Mouse (Mus musculus): ENCODE measurements at regions not wholly inside any gene's neighbourhood (a gene's known extent, or its start where the extent isn't known, plus 50 kb on each side); places are given as distances from the start of the nearest gene placed in this dataset.

DNA sequence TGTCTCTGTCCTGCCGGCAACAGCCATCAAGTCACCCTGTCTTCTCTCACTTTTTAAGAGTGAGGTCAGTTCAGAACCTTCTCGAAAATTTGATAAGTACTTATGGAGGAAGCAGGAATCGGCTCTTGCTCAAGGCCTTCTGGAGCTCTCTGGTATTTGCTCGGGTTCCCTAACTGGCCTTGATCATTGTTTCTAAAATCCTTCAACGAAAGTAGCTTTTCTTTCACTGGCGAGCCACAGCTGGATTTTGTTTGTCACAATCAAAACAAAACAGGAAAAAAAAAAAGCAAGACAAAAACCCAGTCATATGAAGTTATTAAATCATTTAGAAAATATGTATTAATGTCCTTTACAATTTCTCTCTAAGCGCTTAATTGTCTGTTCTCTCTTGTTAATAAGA lies 156.6 kb upstream of the Tex13c2 start:
- DNase-seq (ENCODE audit: low spot score), result no peak

DNA sequence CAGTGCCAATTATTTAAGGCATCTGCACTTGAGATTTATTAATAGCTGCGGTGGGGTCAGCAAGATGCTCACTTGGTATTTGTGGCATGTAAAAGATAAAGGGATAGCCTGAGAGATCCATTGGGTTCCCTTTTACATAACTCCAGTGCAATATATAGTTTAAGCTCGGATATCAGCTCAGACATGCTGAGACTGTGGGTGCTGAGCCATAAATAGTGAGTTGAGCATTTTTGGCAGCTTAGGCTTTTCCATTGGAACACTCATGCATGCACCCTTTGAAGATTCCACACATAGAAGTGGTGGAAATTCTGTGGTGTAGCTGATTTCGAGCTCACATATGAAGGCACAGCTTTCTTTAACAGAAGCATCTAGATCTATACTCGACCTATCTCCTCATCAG lies 155.9 kb upstream of the Tex13c2 start:
- DNase-seq (ENCODE audit: low spot score), result no peak

DNA sequence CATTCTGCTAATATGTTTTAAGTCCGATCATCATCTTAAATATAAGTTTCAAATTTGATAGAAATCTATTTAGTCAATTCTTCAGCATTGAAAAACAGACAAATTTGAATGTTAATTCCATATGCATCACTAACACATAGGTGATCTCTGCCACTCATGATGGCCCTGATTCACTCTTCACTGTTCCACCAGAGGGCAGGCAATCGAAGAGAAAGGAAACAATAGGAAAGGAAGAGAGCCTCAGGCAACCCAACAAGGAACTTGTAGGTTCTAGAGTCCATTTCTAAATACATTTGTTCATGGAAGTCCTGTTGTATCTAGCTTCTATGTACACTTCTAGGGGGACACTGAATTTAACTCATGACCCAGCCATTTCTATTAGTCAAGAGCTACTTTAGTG lies 154.7 kb upstream of the Tex13c2 start:
- no peak for DNase-seq (ENCODE audit: low spot score)

DNA sequence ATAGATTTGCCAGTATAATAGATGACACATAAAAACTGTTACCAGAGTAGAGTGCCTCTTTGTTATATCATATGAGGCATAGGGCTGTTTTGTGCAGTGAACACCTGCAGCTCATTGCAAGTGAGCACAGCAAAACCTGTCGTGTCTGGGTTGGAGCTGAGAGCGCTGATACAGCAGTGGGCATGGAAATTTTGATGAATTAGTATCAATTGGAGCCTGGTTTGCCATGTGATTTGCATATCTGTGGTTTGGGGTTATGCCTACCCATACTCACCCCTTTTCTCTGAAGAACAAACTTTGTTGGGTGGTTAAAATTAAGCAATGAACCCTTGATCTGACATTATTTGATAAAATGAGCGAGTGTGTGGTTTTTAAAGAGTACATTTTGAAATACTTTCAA lies 152.7 kb upstream of the Tex13c2 start:
- no peak for DNase-seq (ENCODE audit: low spot score)

DNA sequence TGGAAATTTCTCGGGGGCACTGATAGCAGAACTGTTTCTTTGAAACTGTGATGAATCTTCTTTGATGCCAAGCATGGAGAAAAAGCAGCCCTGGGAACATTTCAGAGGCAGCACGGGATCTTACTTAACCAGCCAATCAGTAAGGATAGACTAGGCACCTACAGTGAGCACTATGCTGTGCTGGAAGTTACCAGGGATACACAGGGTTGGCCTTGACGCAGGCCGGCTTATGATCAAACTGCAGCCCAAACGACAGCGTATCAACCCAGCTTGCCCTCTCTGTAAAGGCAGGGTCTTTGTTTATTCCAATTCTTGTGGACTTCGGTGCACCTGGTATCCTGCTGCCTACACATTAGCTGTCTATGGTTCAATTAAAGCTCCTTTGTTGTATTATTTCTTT lies 147.1 kb upstream of the Tex13c2 start:
- DNase-seq (ENCODE audit: low spot score), result no peak

DNA sequence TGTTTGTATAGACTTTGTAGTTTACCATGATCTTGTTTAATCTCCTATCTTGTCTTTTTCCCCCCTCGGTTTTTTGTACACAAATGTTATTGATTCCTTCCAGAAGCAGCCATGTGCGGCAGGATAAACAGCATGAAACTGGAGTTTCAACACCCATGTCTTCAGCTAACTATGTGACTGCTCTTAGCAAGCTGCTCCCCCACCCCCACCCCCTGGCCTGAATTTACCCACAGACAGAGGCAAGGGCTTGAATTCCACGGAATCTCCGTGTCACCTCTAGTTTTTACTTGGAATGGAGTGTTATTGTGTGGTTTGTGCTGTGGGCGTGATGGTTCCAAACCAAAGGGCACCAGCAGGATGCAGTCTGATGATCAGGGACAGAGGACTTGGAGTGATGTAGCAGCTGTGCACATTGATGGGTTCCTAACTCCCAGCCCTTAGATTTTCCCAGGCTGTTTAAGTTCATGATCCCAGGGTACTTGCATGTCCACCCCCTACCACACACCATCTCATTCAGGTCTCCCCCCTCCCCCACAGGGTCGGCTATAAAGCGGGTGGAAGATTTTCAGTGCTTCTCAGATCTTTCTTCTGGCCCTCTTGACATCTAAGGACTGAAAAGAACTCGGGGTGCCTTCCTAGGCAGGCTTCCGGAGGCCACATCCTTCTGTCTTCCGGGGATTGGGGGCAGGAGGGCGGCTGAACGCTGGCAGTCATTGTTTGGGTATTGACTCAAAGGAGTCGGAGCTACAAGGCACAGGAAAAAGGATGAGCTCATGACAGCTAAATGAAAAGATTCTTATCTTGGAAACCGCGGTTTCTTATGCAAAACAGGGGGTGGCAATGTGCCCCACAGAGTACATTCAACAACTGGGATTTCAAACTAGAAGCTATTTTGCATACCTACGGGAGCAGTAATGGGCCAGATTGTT lies 146.3 kb upstream of the Tex13c2 start:
- peak; percentile 64 for DNase-seq (ENCODE audit: low spot score)

DNA sequence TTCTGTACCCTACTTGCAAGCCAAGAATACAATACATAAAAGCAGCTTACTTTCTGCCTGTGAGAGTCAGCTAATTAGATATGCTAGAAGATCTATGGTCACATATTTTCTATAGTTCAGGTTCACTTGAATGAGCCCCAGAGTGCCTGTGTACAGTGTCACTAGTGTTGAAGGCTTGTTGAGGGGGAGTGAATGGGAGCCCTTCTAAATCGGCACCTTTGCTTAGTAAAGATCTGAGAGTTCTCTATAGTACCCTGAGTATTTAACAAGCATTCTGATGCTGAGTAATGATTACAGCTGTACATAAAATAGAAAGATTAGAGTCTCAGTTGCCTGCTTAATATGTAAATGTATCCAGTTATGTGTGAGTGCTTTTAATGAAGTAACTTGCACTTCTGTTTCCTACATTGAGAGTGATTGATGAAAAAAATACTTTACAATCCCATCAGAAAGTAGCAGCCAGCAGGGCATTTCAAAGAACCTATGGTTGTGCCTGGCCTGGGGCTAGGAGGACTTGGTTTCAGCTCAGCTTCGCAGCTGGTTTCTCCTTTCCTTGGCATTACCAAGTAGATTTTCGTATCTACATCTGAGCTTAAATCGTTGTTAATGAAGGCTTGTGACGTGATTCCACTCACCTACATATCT lies 136.8 kb upstream of the Tex13c2 start:
- no peak for DNase-seq (ENCODE audit: low spot score)

DNA sequence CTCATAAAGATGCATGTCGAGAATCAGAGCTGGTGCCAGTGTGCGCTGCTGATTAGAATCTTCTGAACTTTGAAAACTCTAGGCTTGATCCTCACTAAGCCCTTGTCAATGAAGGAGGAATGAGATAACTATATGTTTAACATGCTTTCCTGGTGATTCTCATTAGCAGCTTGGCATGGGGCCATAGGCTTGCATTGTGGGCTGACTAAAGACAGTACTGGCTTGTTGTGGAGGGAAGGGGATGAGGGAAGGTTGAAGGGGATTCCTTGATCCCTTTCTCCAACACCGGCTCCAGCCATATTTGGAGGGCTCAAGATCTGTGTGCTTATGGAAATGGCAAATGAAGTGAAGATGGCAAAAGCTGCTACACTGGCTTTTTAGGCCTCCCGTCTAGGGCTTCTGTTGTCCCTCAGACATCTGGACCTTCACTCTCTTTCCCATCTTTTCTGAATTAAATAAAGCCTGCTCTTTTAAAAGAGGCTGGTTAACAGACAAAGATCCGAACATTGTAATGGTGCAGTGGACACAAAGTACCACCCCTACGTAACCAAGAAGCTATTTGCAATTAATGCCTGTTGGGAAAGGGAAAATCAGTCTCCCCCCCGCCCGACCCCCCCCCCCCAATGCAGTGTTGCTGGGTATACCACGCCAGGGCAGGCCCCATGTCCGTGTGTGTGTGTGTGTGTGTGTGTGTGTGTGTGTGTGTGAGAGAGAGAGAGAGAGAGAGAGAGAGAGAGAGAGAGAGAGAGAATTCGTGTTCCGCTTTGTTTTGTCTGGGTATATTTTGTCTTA lies 129.9 kb upstream of the Tex13c2 start:
- no peak for DNase-seq (ENCODE audit: low spot score)

DNA sequence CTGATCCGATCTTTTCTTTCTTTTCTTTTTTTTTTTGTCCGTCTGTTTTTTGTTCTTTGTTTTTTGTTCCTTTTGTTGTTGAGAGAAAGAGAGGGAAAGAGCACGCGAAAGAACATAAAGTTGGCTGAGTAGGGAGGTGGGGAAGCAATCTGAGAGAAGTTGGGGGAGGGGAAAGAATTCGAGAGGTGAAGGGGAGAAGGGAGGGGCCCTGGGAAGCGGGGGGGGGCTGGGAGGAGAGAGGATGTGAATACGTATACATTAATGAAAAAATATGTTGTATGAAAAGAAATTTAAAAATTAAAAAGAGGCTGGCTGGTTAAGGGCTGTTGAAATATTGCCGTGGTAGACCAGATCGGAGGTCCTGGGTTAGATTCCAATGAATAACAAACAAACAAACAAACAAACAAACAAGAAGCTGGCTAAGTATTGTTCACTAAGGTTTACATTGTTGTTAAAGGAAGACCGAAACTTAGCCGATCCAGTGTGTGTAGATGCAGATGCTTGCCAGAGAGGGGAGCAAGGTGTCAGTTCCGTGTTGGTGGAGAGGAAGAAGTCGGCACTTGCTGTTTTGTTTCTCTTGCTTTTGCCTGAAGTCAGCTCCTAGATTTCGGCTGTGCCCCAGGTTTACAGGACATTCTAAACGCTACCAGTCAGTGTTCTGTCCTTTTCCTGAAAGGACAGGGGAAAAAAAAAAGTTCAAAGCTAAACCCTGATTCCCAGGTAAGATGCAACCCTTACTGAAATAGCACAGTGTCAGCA lies 129.1 kb upstream of the Tex13c2 start:
- DNase-seq (ENCODE audit: low spot score), result peak; percentile 58

DNA sequence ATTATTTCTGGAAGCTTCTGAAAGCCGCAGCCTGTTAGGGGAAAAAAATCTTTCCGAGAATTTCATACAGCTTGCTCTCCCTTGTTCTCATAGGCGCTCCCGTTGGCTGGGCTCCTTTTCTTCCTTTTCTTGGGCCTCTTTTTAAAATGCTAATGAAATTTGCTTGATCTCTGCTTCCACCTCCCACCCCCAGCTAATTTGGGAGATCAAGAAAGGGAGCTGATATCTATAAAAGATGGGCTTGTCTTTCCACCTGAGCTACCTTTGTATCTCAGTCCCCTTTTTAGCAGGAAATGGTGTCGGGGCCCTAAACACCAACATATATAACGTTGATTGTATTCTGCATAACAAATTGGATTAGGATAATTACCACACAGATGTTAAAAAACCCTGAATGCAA lies 128.5 kb upstream of the Tex13c2 start:
- DNase-seq (ENCODE audit: low spot score), result peak; percentile 42

DNA sequence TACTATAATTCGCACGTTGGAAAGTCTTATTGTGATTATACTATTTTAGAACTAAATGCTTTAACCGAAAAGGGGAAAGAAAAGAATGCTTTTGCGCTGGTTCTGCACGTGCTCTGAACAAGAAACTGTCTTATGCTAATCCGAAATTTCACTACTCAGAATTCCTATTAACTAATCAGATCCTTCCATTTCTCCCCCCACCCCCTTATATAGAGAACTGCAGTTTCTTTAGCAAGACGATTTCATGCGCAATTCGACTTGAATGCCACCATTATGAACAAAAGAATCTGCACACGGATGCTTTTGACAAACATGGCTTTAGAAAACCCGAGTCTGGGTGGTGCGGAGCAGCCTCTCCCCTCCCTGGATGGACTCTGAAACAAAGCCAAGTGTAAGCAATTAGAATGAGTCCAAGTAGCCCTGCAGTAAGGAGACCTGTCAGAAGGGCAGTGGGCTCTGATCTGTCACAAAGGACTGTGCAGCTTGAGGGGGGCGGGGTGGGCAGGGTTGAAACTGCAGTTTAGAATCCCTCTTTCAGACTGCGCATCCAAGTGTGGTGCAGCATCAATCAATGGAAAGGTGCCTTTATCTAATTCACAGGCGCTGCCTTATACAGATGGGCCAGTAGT lies 128.0 kb upstream of the Tex13c2 start:
- peak; percentile 70 for DNase-seq (ENCODE audit: low spot score)

DNA sequence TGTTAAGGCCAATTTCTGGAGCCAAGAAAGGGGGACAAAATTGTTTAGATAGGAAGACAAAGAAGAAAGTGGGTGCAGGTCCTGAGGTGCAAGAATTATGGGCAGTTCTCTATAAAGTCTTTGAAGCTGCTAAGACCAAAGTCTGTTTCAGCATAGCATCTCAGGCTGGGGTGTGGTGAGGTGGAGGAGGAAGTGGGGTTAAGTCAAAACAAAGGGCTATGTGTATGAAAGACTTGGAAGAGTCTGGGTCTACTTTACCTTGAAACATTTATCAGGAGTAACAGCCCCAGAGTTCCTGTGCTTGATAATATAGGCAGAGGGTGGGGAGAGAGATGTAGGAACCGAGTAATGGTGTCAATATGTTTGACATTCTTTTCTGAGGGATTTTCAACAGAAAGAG lies 125.4 kb upstream of the Tex13c2 start:
- no peak for DNase-seq (ENCODE audit: low spot score)

DNA sequence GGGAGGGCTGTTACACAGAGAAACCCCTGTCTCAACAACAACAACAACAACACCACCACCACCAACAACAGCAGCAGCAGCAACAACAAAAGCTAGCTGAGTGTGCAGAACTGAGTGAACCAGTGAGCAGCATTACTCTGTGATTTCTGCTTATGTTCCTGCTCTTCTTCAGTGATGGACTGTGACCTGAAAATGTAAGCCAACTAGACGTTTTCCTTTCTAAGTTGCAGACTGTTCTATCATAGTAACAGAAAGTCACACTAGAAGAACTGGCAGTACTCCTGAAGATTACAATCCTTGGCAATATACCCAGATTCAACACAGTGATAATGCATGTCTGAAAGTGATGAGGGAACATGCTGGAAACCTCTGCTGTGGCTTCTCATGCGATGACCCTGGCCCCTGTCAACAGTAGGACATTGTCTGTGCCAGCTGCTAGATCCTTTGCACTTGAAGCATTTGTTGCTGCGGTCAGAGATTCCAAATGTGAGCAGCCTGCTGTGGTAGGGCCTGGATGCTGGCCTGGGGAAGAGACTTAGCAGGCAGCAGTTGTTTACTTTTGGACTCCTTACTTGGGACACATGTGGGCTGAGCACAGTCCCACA lies 115.6 kb upstream of the Tex13c2 start:
- DNase-seq (ENCODE audit: low spot score), result no peak

DNA sequence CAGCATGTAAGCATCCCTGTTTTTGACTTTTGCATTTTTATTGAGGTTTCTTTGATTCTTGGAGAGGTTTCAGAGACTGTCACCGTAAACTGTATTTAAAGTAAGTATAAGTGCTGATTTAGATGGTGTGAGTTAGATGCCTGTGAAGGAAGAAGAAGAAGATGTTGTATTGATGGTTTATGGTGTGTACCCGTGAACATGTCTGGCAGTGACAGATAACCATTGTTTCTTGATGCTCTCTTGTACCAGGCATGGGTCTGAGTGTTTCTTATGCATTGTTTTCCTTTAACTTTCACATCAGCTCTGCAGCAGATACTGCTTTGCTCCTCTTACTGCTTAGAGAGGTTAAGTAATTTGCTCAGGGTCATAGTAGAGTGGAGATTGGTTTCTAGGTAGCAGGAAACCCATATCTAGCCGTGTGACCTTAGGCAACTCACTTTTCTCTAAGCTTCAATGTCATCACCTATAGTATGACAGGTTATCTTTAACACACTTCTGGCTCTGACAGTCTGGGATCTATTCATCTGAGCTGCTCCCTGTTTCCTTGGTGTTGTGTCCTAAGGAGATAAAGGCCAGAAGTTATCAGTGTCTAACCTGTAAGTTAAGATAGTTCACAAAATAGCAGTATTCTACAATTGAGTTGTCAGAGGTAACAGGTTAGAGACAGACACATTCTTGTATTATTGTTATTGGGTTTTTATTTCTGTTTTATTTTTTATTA lies 95.5 kb upstream of the Tex13c2 start:
- DNase-seq (ENCODE audit: low spot score), result no peak

DNA sequence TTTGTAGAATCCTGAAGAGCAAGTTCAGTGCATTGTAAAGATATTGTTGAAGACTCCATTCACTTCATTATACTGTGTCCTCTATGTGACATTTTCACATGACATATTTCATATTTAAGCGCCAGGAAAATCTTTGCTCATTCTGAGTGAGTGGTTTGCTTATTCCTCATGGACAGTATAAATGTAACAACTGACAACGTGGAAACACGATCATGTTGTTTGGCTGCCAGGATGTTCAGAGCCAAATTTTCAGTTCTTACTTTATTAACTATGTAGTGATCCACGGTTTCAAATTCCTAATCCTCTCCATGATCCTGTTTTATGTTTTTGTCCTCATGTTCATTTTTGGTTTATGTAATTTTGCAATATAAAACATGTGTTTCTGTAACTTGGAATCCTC lies 93.0 kb upstream of the Tex13c2 start:
- no peak for DNase-seq (ENCODE audit: low spot score)

DNA sequence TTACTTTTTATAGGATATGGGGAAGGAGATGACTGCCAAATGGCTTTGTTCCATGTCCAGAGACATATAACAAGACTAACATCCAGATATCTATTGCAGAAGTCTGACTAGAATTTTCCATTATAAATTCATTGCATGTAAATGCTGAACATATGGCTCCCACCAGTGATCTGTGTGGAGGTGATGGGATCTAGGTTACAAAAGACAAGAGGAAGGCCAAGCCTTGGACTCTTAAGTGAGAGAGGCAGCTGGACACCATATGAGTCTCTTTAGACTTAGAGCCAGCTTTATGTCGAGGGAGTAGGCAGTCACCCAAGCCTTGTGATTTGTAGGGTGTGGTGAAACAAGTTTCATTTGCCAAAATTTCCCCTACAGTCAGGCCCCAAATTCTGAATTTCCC lies 90.7 kb upstream of the Tex13c2 start:
- DNase-seq (ENCODE audit: low spot score), result no peak

DNA sequence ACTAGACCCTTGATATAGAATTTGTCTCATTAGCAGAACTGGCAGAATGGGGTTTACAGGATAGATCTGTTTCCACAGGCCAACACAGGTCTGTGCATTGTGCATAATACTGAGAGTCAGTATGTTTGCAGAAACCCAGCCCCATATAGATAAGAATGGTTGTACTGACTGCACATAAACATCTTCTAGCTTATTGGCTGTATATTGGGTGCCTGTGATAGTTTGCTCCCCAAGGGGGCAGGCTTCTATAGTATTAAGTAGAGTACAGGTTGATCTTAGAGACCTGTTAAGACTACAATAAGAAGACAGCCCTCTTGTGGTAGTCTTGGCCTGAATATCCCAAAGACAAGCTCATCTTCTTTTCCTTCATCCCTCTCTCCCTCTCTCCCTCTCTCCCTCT lies 90.1 kb upstream of the Tex13c2 start:
- DNase-seq (ENCODE audit: low spot score), result no peak

DNA sequence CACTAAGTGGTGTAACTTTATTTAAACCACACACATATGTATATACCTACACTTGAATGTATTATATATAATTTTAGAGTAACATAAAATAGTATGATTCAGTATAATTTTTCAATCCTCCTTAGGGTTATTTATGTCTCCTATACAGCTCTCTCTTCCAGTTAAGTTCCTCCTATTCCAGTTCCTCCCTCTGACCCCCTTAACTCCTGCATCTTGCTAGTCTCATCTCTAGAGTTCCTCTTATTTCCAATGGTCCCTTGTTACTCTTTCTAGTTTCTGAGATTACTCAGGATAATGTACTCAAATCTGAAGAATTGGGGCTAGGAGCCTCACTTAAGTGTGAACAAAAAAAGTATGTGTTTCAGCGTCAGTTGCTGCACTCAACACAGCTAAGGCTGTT lies 88.4 kb upstream of the Tex13c2 start:
- DNase-seq (ENCODE audit: low spot score), result no peak

DNA sequence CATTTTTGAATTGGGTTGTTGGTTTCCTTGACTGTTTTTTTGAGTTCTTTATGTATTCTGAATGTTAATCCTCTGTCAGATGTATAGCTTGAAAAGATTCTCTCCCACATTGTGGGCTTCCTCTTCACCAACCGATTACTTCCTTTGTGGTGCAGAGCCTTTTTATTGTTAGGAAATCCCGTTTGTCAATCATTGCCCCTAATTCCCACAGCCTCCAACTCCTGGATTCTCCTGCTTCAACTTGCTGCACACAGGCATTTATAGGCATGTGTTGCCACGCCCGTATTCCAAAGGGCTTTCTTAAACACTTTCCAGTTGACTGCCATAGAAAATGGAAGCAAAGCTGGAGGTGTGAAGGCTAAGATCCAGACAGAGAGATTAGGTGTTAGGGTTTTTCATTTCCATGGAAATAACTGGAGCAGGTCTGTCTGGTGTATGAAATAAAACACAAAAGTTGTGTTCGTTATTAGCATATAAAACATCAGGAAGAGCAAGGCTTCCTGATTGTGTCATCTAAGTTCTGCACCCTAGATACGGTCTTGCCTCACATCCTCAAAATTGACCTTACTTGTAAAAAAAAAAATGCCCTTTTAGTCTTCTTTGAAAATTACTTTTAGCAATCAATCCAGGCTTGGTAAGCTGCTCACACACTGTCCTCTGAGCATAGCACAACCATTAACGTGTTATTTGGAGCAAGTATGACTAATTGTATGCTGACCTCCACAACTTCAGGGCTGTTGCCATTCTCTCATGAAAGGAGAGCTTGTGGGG lies 87.7 kb upstream of the Tex13c2 start:
- peak; percentile 7 for DNase-seq (ENCODE audit: low spot score)

DNA sequence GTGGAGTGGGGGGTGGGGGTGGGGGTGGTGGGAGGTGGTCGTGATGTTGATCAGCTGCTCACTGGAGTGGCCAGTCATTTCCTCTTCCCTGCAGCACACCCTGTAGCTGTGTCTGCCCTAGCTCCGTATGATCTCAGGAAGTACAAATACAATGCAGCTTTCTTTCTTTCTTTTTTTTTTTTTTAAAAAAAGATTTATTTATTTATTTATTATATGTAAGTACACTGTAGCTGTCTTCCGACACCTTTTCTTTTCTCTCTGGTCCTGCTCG lies 87.2 kb upstream of the Tex13c2 start:
- DNase-seq (ENCODE audit: low spot score), result no peak
